Mouse (Mus musculus) cerebellum, adult 18-20 months (tissue): ENCODE results near the gene Prg4.

Source experiments
- DNase-seq, 2 experiments: peaks; one replicate each; pipeline ENCODE4 v3.0.0; 2021

Gene Prg4

GRCm38 (mm10) chr1:150466132-150466531, at the start of gene Prg4:
Prg4 (minus strand) TSS chr1:150466165.
- no peak for DNase-seq

DNA sequence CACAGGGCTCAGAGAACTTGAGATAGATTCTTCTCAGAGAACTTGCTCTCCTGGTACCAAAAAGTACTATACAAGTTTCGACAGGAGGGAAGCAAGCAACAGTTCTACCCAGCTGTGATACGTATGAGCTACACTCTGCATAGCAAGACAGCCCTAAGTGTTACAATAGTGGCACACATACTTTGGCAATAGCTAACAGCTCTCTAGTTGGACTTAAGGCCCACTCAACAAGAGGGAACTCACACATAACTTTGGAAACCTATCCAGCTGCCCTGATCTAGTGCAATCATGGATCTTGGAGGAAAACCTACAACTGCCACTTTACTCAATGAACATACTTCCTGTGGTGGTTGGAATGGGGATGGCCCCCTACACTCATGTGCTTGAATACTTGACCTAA, 47.1 kb upstream of the Prg4 start:
- DNase-seq: no peak

DNA sequence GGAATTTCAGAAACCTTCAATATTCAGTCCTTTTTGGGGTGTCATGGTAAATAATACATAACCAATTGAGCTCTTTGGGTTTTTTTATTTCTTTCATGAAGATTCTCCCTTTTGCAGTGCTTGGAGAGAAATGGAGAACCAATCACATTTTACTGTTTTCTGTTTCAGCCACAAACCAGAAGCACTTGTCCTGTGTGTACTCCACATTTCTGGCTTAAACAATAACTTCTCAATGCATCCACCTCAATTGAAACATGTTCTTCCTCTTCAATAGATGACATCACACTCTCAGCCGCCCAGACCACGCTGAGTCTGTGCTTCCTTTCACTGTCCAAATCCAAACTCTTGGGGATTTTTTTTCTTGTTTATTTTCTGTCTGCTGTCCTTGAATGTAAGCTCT, 39.8 kb upstream of the Prg4 start:
- no peak for DNase-seq

GRCm38 (mm10) chr1:150503321-150503720, 37.4 kb upstream of the Prg4 start:
- no peak for DNase-seq

DNA sequence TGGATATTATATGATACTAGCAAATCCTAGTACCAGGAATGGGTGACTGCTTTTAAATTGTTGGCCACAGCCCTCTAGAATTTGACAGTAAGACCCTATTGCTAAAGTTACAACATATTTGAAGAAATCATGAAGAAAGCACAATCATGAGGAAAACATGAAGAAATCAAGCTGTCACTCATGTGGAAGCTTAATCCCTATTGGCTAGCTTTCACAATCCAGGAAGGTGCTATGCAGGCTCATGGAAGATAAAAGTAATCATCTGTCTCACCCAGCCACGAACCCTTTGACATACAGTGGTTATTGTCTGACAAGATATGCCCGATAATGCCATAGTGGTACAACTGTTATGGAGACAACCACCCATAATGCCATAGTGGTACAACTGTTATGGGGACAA, 32.2 kb upstream of the Prg4 start:
- no peak for DNase-seq

DNA sequence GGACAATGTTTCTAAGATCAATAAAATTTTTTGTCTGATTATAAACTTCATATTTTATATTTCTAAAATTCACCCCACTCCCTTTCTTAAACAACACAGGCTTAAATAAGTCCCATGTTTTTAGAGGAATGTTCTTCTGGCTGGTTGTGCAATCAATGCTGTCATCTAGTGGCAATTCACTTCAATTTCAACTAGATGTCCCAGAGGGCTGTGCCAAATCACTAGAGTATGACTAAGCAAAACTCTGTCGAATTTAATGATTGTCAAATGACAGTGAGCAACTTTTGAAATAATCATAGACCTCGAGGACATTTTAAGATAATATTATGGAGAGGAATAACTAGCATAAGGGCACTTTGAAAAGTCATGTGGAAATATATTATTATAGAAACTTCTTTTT, 31.7 kb upstream of the Prg4 start:
- DNase-seq: no peak

- DNase-seq: no peak
Measured at GRCm38 (mm10) chr1:150496626-150497302, 30.8 kb upstream of the Prg4 start.

GRCm38 (mm10) chr1:150489148-150489547, 23.2 kb upstream of the Prg4 start:
- no peak for DNase-seq

DNA sequence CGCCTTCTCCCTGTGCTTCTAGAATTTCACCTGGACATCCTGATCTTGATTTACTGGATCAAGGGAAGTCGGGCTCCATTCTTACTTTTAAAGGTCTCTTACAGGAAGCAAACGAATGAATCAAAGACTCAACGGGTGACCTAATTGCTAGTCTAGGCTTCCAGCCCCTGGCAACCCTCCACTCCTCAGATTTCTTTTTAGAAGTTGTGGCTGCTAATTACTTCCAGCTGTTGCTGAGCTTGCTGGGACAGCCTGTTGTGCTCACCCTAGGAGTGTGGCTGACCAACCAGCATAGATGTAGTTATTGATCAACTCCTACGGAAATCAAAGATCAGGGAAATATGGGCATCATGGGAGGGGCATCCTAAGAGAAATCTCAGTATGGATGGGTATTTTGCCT, 14.7 kb upstream of the Prg4 start:
- DNase-seq: no peak

GRCm38 (mm10) chr1:150472525-150472924, 6.6 kb upstream of the Prg4 start:
- DNase-seq: no peak

DNA sequence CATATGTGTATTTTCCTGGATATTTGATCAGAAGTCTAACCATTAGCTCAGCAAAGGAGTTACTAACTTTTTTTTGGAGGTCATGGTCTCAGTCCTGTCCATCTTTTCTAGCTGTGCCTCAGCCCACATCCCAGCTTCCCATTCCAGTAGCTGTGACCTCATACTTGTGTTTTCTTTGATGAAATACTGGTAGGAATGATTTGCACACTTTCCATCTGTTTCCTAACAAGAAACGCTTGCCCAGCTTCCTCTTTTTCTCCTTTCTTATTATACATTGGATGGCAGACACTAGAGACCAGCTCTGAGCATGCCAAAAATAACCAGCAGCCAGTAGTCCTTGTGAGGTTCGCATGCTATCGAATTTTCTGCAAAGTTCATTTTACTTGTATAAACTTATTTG, 4.0 kb upstream of the Prg4 start:
- DNase-seq: no peak

DNA sequence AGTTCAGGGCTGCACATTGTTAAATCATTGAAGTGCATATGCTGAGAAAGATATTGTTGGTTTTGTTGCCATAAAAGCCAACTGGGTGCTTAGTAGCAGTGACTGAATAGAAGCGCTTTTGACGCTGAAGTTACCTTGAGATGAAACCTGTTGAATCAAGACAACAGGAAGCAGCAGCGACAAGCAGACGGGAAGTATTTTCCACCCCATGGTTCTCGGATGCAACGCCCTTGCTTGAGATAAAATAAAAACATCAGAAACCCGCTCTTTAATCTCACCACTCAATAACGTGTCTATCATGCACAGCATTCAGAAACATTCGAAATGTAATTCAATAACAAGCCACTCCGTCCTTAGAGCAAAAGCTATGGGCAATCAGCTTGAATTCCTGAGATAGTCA, 601 bp downstream of the Prg4 start:
- no peak for DNase-seq

- no peak for DNase-seq
Measured at GRCm38 (mm10) chr1:150463691-150464090, 2.3 kb downstream of the Prg4 start.

- no peak for DNase-seq
Measured at GRCm38 (mm10) chr1:150463068-150463467, 2.9 kb downstream of the Prg4 start.

GRCm38 (mm10) chr1:150460595-150460994, 5.4 kb downstream of the Prg4 start:
- DNase-seq: no peak

- no peak for DNase-seq
Measured at GRCm38 (mm10) chr1:150459599-150459998, 6.4 kb downstream of the Prg4 start.

DNA sequence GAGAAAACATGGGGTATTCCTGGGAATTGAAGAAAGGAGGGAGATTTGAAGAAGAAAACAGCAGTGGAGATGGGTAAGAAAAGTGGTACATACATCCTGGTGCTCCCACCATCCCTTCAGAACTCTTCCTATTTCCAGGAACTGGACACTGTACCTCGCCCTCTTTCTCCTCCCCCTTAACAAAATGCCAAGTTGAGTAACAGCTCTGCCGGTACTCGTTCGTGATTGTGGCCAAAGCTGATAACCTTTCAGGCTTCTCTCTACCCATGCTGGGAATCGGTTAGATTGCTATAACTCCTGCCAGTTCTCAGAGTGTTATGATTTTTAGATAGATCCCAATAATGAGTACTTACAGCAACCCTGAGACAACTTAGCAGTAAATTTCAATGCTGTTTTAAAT, 7.0 kb downstream of the Prg4 start:
- DNase-seq: no peak

- DNase-seq: no peak
Measured at GRCm38 (mm10) chr1:150441731-150442130, 24.2 kb downstream of the Prg4 start.

GRCm38 (mm10) chr1:150438641-150439040, 27.3 kb downstream of the Prg4 start:
- DNase-seq: no peak

DNA sequence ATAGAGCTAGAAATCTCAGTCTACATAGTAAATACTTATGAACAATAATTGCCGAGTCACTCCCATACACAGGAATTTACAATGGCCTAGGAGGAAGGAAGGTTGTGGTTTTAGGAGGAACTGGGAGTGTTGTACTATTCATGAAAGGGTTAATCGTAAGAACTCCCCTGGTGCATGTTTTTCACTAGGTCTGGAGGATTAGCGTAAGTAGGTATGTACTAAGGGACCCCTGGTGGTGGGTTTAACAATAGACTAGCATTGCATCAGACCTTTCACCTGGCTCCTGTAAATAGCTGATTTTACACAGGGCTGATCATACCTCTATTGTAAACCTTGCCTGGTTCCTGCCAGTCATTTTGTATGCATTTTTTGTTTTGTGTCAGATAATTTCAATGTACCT, 39.7 kb downstream of the Prg4 start:
- DNase-seq: no peak

GRCm38 (mm10) chr1:150425665-150426064, 40.3 kb downstream of the Prg4 start:
- DNase-seq: no peak

DNA sequence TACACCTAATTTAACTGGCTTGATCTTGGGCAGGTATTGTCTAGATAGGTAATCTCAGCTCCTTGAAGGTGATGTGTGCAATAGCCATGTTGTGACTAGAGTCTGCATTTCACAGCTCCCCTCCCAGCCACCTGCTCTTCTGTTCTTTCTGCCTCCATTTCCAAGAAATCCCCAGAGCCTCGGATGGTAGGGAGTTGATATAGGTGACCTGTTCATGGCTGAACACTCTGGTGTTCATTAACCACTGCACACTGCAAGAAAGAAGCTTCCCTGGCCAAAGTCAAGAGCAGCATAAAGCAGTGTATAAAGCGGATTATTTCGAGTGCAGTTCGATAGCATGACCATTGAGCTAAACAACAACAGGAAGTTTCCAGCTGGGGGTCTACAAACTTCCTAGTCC, 47.5 kb downstream of the Prg4 start:
- DNase-seq: no peak

DNA sequence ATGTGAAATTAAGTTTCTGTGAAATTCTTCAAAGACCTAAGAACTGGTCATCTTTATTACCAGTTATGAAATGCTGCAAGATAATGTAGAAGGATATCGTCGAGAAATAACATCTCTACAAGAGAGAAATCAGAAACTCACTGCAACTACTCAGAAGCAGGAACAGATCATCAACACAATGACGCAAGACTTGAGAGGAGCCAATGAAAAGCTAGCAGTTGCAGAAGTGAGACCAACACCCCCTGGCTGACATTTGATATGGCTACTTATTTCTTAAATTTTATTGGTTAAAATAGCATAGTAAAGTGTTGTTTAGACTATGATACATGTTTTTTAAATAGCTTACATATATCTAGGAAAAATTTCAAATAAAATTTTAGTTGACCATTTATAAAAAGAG, 50.0 kb downstream of the Prg4 start:
- no peak for DNase-seq

- DNase-seq: no peak
Measured at GRCm38 (mm10) chr1:150409996-150410395, 56.0 kb downstream of the Prg4 start.

DNA sequence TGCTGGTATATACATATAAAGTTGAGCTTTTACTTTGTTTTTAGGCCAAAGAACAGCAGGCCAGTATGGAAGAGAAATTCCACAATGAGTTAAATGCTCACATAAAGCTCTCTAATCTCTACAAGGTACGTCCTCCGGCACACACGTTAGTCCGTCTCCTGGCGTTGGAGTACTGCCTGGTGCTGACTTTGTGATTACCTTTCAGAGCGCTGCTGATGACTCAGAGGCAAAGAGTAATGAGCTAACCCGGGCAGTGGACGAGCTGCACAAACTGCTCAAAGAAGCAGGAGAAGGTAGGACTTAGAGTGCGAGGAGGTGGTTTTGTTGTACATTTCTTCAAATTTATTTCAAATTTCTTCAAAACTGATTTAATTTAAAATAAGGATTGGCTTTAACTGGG, 58.7 kb downstream of the Prg4 start:
- no peak for DNase-seq

- DNase-seq: no peak
Measured at GRCm38 (mm10) chr1:150404555-150404954, 61.4 kb downstream of the Prg4 start.
